Mouse (Mus musculus): ENCODE results near the gene Loxl3. TPM values are rescaled to one million over a fixed set of nuclear protein-coding genes. Genes with fewer than 3 reads are reported as not detected.

Loxl3 gene
- 20.9 and 24.1 TPM in 2 replicates for polyA plus RNA-seq (2015; fragmentation: Nextera tagmentation; extraction: Ambion mirVana)

- peak; percentile 56 for ATAC-seq (ENCODE audit: insufficient number of reproducible peaks, insufficient read depth, low FRiP score, low TSS enrichment, low read depth)
- peaks cover 48% of the 10 kb centered on the region for H3K27me3 ChIP-seq
- H3K9ac ChIP-seq: peak within 1 kb of the TSS; percentile 73
- peak within 1 kb of the TSS; percentile 88 for H3K4me2 ChIP-seq
- WGBS: under 1% methylated on average over 51 of the region's 51 CpGs
- H3K4me1 ChIP-seq: peaks cover 68% of the 10 kb centered on the region
- H3K27ac ChIP-seq: peak within 1 kb of the TSS; percentile 75
- H3K36me3 ChIP-seq: no peaks in the 10 kb centered on the region
- H3K4me3 ChIP-seq: peak within 1 kb of the TSS; percentile 59
- H3K9me3 ChIP-seq: no peaks in the 10 kb centered on the region
Observed at GRCm38 (mm10) chr6:83033249-83034185, at the start of gene Loxl3, which contains the start of gene Dok1. Gene Loxl3 (plus strand): TSS chr6:83034173. Gene Dok1 (minus strand): TSS chr6:83033471.

DNA sequence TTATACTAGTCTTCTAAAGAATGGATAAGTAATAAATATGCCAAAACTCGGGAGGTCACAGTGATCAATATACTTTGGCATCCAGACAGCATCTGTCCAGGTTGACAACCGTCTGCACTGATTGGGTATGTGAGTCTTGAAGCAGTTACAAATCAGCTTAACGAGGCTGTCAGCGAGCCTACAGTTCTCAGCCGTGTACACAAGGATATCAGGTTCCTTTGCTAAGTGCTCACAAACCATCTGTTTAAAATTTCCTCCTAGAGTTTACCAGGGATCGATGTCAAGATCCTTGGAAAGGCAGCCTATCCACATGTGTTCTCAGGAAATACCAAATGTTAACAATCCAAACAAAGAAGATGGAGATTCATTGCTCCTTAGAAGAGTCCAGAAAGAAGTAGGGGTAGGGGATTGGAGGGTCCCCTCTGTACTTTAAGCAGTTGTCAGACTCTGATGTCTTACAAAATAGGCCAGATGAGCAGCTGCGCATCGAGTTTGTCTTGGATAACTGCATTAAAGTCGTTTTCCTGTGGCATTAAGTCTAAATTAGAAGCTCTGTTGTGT lies 46.5 kb upstream of the Loxl3 start:
- peak overlapping the region; percentile 75 for H3K27ac ChIP-seq
- 0 out of 2 replicates have a peak overlapping the region, but pooled peaks have one; percentile 36 for H3K9ac ChIP-seq
- H3K4me3 ChIP-seq: no peak overlapping the region
- ATAC-seq (ENCODE audit: insufficient number of reproducible peaks, insufficient read depth, low FRiP score, low TSS enrichment, low read depth): peak; percentile 74; the same call in 1 of the 2 replicates
- no peaks in the 10 kb centered on the region for H3K9me3 ChIP-seq
- H3K27me3 ChIP-seq: no peaks in the 10 kb centered on the region; the same call in 1 of the 2 replicates
- H3K4me1 ChIP-seq: peaks cover 14% of the 10 kb centered on the region
- peak overlapping the region; percentile 39 for H3K4me2 ChIP-seq
- WGBS: 6% methylated on average over 9 of the region's 9 CpGs
- H3K36me3 ChIP-seq: no peaks in the 10 kb centered on the region

DNA sequence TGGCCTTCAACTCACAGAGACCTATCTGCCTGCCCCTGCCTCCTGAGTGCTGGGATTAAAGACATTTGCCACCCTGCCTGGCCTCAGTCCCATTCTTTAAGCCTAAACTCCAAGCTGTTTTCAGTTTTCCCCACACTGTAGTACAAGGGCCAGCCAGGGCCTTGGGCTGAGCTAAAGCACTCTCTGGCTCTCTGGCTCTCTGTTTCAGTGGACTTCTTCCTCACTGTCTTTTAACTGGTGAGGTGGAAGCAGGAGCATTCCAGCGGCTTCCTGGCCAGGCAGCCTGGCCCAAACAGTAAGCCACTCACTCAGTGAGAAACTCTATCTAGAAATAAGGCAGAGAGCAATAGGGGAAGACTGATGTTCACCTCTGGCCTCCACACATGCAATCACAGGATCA lies 40.3 kb upstream of the Loxl3 start:
- Histone ChIP-seq H3K4me1 (peaks cover 10% of the 10 kb centered on the region), H3K4me2 (no peak overlapping the region), H3K27me3 (no peaks in the 10 kb centered on the region), H3K9me3 (no peaks in the 10 kb centered on the region), H3K4me3 (no peak overlapping the region), H3K9ac (peak overlapping the region; percentile 28; the same call in 1 of the 2 replicates), H3K27ac (no peak overlapping the region), H3K36me3 (no peaks in the 10 kb centered on the region)
- ATAC-seq (ENCODE audit: insufficient number of reproducible peaks, insufficient read depth, low FRiP score, low TSS enrichment, low read depth): no peak
- WGBS: 39% methylated on average over 1 of the region's 1 CpGs

DNA sequence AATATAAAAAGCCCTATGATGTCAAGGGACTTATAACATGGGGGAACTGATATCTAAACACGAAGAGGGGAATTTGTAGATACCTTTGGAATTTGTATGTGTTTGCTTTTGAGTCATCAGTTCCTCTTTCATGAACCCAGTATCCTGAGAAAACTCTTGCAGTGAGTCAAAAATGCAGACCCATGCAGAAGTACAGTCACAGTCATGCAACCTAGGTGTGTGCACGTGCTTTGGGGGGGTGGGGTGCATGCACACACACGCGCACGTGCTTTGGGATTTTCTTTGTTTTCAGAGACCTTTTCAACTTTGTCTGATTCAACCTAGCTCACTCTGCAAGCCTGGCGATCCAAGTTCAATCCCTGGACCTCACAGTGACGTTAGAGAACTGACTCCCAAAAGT lies 39.6 kb upstream of the Loxl3 start:
- no peak for ATAC-seq (ENCODE audit: insufficient number of reproducible peaks, insufficient read depth, low FRiP score, low TSS enrichment, low read depth)
- Histone ChIP-seq H3K4me1 (peaks cover 10% of the 10 kb centered on the region), H3K4me2 (no peak overlapping the region), H3K9me3 (no peaks in the 10 kb centered on the region), H3K36me3 (no peaks in the 10 kb centered on the region), H3K4me3 (no peak overlapping the region), H3K27me3 (no peaks in the 10 kb centered on the region), H3K27ac (no peak overlapping the region), H3K9ac (no peak overlapping the region)
- WGBS: 75% methylated on average over 7 of the region's 7 CpGs

DNA sequence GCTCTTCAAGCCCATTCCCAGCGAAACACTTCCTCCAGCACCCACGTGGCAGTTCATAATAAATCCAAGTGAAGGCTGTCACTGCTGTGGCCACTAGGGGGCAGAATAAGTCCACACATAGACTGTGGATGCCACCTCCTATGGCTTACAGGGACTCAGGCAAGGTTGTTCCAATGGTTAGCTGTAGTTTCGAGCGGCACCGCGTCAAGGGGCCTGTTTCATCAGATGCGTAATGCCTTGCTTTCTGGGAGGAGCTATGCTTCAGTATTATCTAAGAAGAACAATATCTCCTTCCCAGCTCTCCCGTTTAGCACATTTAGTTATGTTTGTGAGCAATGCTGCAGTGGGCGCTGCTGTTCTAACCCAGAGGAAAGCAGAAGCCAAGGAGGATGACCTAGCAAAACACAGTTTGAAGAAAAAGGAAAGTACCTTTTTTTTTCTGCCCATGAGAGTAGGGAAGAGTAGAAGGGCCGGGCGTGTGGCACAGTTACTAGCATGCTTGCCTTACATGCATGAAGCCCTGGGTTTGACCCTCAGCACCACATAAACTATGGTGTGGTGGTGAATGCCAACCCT lies 37.1 kb upstream of the Loxl3 start:
- H3K9me3 ChIP-seq: no peaks in the 10 kb centered on the region
- H3K4me2 ChIP-seq: peak overlapping the region; percentile 49
- H3K4me3 ChIP-seq: peak overlapping the region; percentile 17
- peak overlapping the region; percentile 27; the same call in 1 of the 2 replicates for H3K9ac ChIP-seq
- peak; percentile 89 for ATAC-seq (ENCODE audit: insufficient number of reproducible peaks, insufficient read depth, low FRiP score, low TSS enrichment, low read depth)
- H3K27ac ChIP-seq: peak overlapping the region; percentile 44
- WGBS: 13% methylated on average over 11 of the region's 11 CpGs
- peaks cover 10% of the 10 kb centered on the region for H3K4me1 ChIP-seq
- no peaks in the 10 kb centered on the region for H3K36me3 ChIP-seq
- H3K27me3 ChIP-seq: no peaks in the 10 kb centered on the region

DNA sequence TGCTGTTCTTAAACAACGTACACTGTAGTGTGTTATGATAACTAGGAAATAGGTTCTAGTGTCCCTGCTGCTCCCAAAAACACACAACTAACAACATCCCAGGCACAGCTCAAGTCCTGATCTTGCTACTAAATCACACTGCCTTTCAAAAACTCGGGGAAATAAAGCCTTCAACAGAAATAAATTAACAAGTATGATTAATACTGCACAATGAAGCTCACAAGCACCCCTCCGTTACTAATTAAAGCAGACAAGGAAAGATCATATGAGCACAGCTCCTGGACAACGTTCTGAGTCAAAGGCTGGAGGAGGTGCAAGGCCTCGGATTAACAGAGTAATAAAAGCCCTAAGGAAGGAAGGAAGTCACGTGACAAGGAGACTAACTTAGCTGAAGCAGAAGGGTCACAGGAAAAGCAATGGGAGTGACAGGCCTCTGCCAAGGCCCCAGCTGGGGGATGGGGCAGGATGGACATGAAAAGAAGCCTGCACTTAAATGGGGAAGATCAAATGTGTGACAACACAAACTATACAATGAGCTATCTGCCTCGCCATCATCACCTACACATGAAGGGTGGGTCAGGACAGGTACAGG lies 36.4 kb upstream of the Loxl3 start:
- no peak overlapping the region for H3K4me2 ChIP-seq
- peak overlapping the region; percentile 44 for H3K27ac ChIP-seq
- H3K27me3 ChIP-seq: no peaks in the 10 kb centered on the region
- no peaks in the 10 kb centered on the region for H3K9me3 ChIP-seq
- 0 out of 2 replicates have a peak overlapping the region, but pooled peaks have one; percentile 27 for H3K9ac ChIP-seq
- WGBS: 49% methylated on average over 7 of the region's 7 CpGs
- no peak for ATAC-seq (ENCODE audit: insufficient number of reproducible peaks, insufficient read depth, low FRiP score, low TSS enrichment, low read depth)
- H3K36me3 ChIP-seq: no peaks in the 10 kb centered on the region
- peaks cover 10% of the 10 kb centered on the region for H3K4me1 ChIP-seq
- no peak overlapping the region for H3K4me3 ChIP-seq

- Histone ChIP-seq H3K4me1 (peaks cover 10% of the 10 kb centered on the region), H3K4me2 (no peak overlapping the region), H3K27me3 (no peaks in the 10 kb centered on the region), H3K4me3 (no peak overlapping the region), H3K9ac (no peak overlapping the region), H3K27ac (no peak overlapping the region), H3K36me3 (no peaks in the 10 kb centered on the region), H3K9me3 (no peaks in the 10 kb centered on the region)
- no peak for ATAC-seq (ENCODE audit: insufficient number of reproducible peaks, insufficient read depth, low FRiP score, low TSS enrichment, low read depth)
- WGBS: 68% methylated on average over 4 of the region's 4 CpGs
Observed at GRCm38 (mm10) chr6:82998326-82998725, 35.6 kb upstream of the Loxl3 start.

- Histone ChIP-seq H3K9ac (no peak overlapping the region), H3K27ac (peak overlapping the region; percentile 62), H3K9me3 (no peaks in the 10 kb centered on the region), H3K27me3 (no peaks in the 10 kb centered on the region), H3K36me3 (no peaks in the 10 kb centered on the region), H3K4me2 (no peak overlapping the region), H3K4me1 (peaks cover 12% of the 10 kb centered on the region), H3K4me3 (no peak overlapping the region)
- no peak for ATAC-seq (ENCODE audit: insufficient number of reproducible peaks, insufficient read depth, low FRiP score, low TSS enrichment, low read depth)
- 28% methylated on average over 8 of the region's 8 CpGs for WGBS
Observed at GRCm38 (mm10) chr6:82999986-83000385, 34.0 kb upstream of the Loxl3 start.

DNA sequence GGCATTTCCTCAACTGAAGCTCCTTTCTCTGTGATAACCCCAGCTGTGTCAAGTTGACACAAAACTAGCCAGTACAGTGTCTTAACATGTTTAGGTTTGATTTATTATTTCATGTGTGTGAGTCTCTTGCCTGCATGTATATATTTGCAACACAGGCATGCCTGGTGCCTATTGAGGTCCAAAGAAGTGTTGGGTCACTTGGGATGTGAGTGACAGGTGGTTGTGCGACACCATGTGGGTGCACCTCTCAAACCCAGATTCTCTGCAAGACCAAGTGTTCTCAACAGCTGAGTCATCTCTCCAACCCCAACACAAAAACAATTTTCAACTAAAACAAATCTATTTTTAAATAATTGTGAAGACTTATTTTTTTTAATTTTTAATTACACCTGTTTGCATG lies 30.9 kb upstream of the Loxl3 start:
- no peak overlapping the region for H3K4me3 ChIP-seq
- no peaks in the 10 kb centered on the region for H3K9me3 ChIP-seq
- no peaks in the 10 kb centered on the region for H3K27me3 ChIP-seq
- H3K36me3 ChIP-seq: no peaks in the 10 kb centered on the region
- H3K4me2 ChIP-seq: no peak overlapping the region
- 91% methylated on average over 1 of the region's 1 CpGs for WGBS
- H3K4me1 ChIP-seq: 0 out of 2 replicates have a peak, but pooled peaks cover 13% of the 10 kb centered on the region
- no peak overlapping the region for H3K9ac ChIP-seq
- ATAC-seq (ENCODE audit: insufficient number of reproducible peaks, insufficient read depth, low FRiP score, low TSS enrichment, low read depth): no peak
- no peak overlapping the region for H3K27ac ChIP-seq

DNA sequence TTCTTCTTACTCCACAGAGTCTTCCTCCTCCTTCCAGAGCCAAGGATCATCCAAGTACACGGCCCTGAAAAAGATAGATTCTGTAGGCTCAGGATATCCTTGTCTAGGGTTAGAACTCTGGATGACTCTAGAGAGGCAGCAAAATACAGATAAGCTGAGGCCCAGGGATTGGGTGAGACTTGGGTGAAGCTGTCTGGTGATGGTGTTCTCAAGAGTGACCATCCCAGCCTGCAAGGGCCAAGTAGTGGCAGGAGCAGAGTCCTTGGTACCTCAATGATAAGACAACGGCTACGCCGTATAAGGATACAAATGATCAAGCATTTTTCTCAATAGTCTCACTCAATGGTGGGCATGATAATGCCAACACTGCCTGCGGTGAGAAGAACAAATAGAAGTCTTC lies 30.1 kb upstream of the Loxl3 start:
- 91% methylated on average over 5 of the region's 5 CpGs for WGBS
- no peak overlapping the region for H3K4me3 ChIP-seq
- no peaks in the 10 kb centered on the region for H3K27me3 ChIP-seq
- H3K4me2 ChIP-seq: no peak overlapping the region
- H3K36me3 ChIP-seq: no peaks in the 10 kb centered on the region
- no peak overlapping the region for H3K27ac ChIP-seq
- no peaks in the 10 kb centered on the region for H3K9me3 ChIP-seq
- H3K4me1 ChIP-seq: 0 out of 2 replicates have a peak, but pooled peaks cover 13% of the 10 kb centered on the region
- ATAC-seq (ENCODE audit: insufficient number of reproducible peaks, insufficient read depth, low FRiP score, low TSS enrichment, low read depth): no peak
- H3K9ac ChIP-seq: no peak overlapping the region

DNA sequence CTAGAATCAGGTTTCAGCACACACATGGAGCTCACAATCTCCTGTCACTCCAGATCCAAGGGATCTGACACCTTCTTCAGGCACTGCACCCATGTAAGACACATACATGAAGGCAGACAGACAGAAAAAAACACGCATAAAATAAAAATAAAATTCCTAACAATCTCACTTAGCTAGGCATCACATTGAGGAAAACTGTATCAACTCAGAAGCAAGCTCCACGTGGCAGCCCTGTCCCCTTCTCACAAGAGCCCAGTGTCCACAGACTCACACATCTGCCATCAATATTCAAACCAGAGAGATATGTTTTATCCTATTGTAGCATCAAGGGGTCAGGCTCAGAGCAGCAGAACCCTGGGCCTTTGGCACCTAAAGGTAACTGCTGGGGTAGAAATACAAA lies 29.7 kb upstream of the Loxl3 start:
- H3K4me3 ChIP-seq: no peak overlapping the region
- no peak overlapping the region for H3K9ac ChIP-seq
- 62% methylated on average over 2 of the region's 2 CpGs for WGBS
- no peak overlapping the region for H3K4me2 ChIP-seq
- H3K36me3 ChIP-seq: no peaks in the 10 kb centered on the region
- no peaks in the 10 kb centered on the region for H3K9me3 ChIP-seq
- H3K4me1 ChIP-seq: 0 out of 2 replicates have a peak, but pooled peaks cover 13% of the 10 kb centered on the region
- H3K27me3 ChIP-seq: no peaks in the 10 kb centered on the region
- ATAC-seq (ENCODE audit: insufficient number of reproducible peaks, insufficient read depth, low FRiP score, low TSS enrichment, low read depth): no peak
- H3K27ac ChIP-seq: no peak overlapping the region

Measured in embryonic facial prominence, embryonic 13.5 days (tissue).